Mouse (Mus musculus): ENCODE measurements around the gene Cpeb1. TPM values are rescaled to one million over a fixed set of nuclear protein-coding genes. Genes with fewer than 3 reads are reported as not detected.
A peak's percentile ranks its signal among the peaks of the same experiment; 100 is the strongest.

Gene Cpeb1
- total RNA-seq, 1 experiment, result 5.8 TPM

GRCm38 (mm10) chr7:81344544-81345446, 110.5 kb downstream of the Cpeb1 start, which contains the start of gene Rps17:
Rps17 (minus strand) TSS chr7:81345254.
- Histone ChIP-seq H3K9ac (ENCODE audit: insufficient read depth, low read depth, low read length, poor library complexity, severe bottlenecking) (peak within 1 kb of the TSS; percentile 100), H3K4me3 (ENCODE audit: insufficient read depth in 1 of 2, low read depth in 1 of 2, low read length in 2 of 2, poor library complexity in 1 of 2, severe bottlenecking in 1 of 2) (peak within 1 kb of the TSS; percentile 90 to 97), H3K4me1 (ENCODE audit: control insufficient read depth in 2 of 2, insufficient read depth in 2 of 2, low read length in 2 of 2, poor library complexity in 1 of 2) (peaks cover 0 to 3% of the 10 kb centered on the region in 2 experiments; a peak in 1 of 4 replicates), H3K36me3 (ENCODE audit: control insufficient read depth, insufficient read depth, low read length, poor library complexity, severe bottlenecking) (peaks cover 37% of the 10 kb centered on the region), H3K27ac (ENCODE audit: insufficient read depth, low read depth, low read length, poor library complexity, severe bottlenecking) (peak within 1 kb of the TSS; percentile 85), H3K9me3 (ENCODE audit: control insufficient read depth, insufficient read depth, low read depth, low read length) (no peaks in the 10 kb centered on the region)
- DNase-seq (ENCODE audit: low read depth, low spot score), result peak; percentile 83
- in situ Hi-C loops (cut with MboI; ENCODE audit: low sequenced_read_pairs in 2 of 2, unreplicated experiment in 2 of 2), result loop anchor here in 1 of 2 experiments (25.0 kb wide), 1 partner anchor 182 kb away; no protein-coding TSS in a partner anchor
- TF ChIP-seq CHD2 (IDR thresholded peaks at IDR 0.05; ENCODE audit: low read depth, low read length) (peak; percentile 89), ZC3H11A (IDR thresholded peaks at IDR 0.05; ENCODE audit: borderline replicate concordance, low read depth, low read length) (no peak), ZNF384 (IDR thresholded peaks at IDR 0.05; ENCODE audit: low read depth, low read length) (no peak), HCFC1 (IDR thresholded peaks at IDR 0.05; ENCODE audit: borderline replicate concordance, insufficient read depth, low read length) (peak; percentile 73; the same call in 1 of the 2 replicates), MAFK (IDR thresholded peaks at IDR 0.05; ENCODE audit: insufficient read depth, low read depth, low read length) (no peak)

- H3K36me3 ChIP-seq (ENCODE audit: control insufficient read depth, insufficient read depth, low read length, poor library complexity, severe bottlenecking), result peaks cover 39% of the 10 kb centered on the region
These were observed 111.4 kb downstream of the Cpeb1 start for GRCm38 (mm10) chr7:81343831-81344230.

GRCm38 (mm10) chr7:81343316-81343715, 111.9 kb downstream of the Cpeb1 start:
- in situ Hi-C loops (cut with MboI; ENCODE audit: low sequenced_read_pairs in 2 of 2, unreplicated experiment in 2 of 2), result loop anchor here in 1 of 2 experiments (25.0 kb wide), 1 partner anchor 181 kb away; no protein-coding TSS in a partner anchor
- Histone ChIP-seq H3K36me3 (ENCODE audit: control insufficient read depth, insufficient read depth, low read length, poor library complexity, severe bottlenecking) (peaks cover 40% of the 10 kb centered on the region), H3K9me3 (ENCODE audit: control insufficient read depth, insufficient read depth, low read depth, low read length) (no peaks in the 10 kb centered on the region)

More at GRCm38 (mm10) chr7:81343831-81344230, 111.4 kb downstream of the Cpeb1 start:
- in situ Hi-C loops (cut with MboI; ENCODE audit: low sequenced_read_pairs in 2 of 2, unreplicated experiment in 2 of 2), result loop anchor here in 1 of 2 experiments (25.0 kb wide), 1 partner anchor 182 kb away; no protein-coding TSS in a partner anchor
- H3K9ac ChIP-seq (ENCODE audit: insufficient read depth, low read depth, low read length, poor library complexity, severe bottlenecking), result peak overlapping the region; percentile 100
- no peak for DNase-seq (ENCODE audit: low read depth, low spot score)
- no peaks in the 10 kb centered on the region for H3K9me3 ChIP-seq (ENCODE audit: control insufficient read depth, insufficient read depth, low read depth, low read length)
- H3K4me3 ChIP-seq (ENCODE audit: insufficient read depth in 1 of 2, low read depth in 1 of 2, low read length in 2 of 2, poor library complexity in 1 of 2, severe bottlenecking in 1 of 2), result peak overlapping the region; percentile 90 to 97
- TF ChIP-seq ZNF384 (IDR thresholded peaks at IDR 0.05; ENCODE audit: low read depth, low read length) (no peak), HCFC1 (IDR thresholded peaks at IDR 0.05; ENCODE audit: borderline replicate concordance, insufficient read depth, low read length) (no peak), ZC3H11A (IDR thresholded peaks at IDR 0.05; ENCODE audit: borderline replicate concordance, low read depth, low read length) (no peak), CHD2 (IDR thresholded peaks at IDR 0.05; ENCODE audit: low read depth, low read length) (no peak), MAFK (IDR thresholded peaks at IDR 0.05; ENCODE audit: insufficient read depth, low read depth, low read length) (no peak)
- peaks cover 0 to 5% of the 10 kb centered on the region in 2 experiments; a peak in 1 of 4 replicates for H3K4me1 ChIP-seq (ENCODE audit: control insufficient read depth in 2 of 2, insufficient read depth in 2 of 2, low read length in 2 of 2, poor library complexity in 1 of 2)
- H3K27ac ChIP-seq (ENCODE audit: insufficient read depth, low read depth, low read length, poor library complexity, severe bottlenecking), result peak overlapping the region; percentile 85

GRCm38 (mm10) chr7:81342356-81343094, 112.7 kb downstream of the Cpeb1 start:
- TF ChIP-seq MAFK (IDR thresholded peaks at IDR 0.05; ENCODE audit: insufficient read depth, low read depth, low read length) (no peak), CHD2 (IDR thresholded peaks at IDR 0.05; ENCODE audit: low read depth, low read length) (no peak), ZNF384 (IDR thresholded peaks at IDR 0.05; ENCODE audit: low read depth, low read length) (no peak), HCFC1 (IDR thresholded peaks at IDR 0.05; ENCODE audit: borderline replicate concordance, insufficient read depth, low read length) (no peak), ZC3H11A (IDR thresholded peaks at IDR 0.05; ENCODE audit: borderline replicate concordance, low read depth, low read length) (no peak)
- no peaks in the 10 kb centered on the region for H3K9me3 ChIP-seq (ENCODE audit: control insufficient read depth, insufficient read depth, low read depth, low read length)
- DNase-seq (ENCODE audit: low read depth, low spot score), result no peak
- peaks cover 40% of the 10 kb centered on the region for H3K36me3 ChIP-seq (ENCODE audit: control insufficient read depth, insufficient read depth, low read length, poor library complexity, severe bottlenecking)
- H3K4me3 ChIP-seq (ENCODE audit: insufficient read depth in 1 of 2, low read depth in 1 of 2, low read length in 2 of 2, poor library complexity in 1 of 2, severe bottlenecking in 1 of 2), result peak overlapping the region; percentile 90 to 97
- in situ Hi-C loops (cut with MboI; ENCODE audit: low sequenced_read_pairs in 2 of 2, unreplicated experiment in 2 of 2), result loop anchor here in 1 of 2 experiments (25.0 kb wide), 1 partner anchor 180 kb away; no protein-coding TSS in a partner anchor
- H3K27ac ChIP-seq (ENCODE audit: insufficient read depth, low read depth, low read length, poor library complexity, severe bottlenecking), result peak overlapping the region; percentile 22; the same call in 1 of the 2 replicates
- peaks cover 0 to 12% of the 10 kb centered on the region in 2 experiments; a peak in 1 of 4 replicates for H3K4me1 ChIP-seq (ENCODE audit: control insufficient read depth in 2 of 2, insufficient read depth in 2 of 2, low read length in 2 of 2, poor library complexity in 1 of 2)
- peak overlapping the region; percentile 100 for H3K9ac ChIP-seq (ENCODE audit: insufficient read depth, low read depth, low read length, poor library complexity, severe bottlenecking)

More at GRCm38 (mm10) chr7:81343316-81343715, 111.9 kb downstream of the Cpeb1 start:
- Histone ChIP-seq H3K9ac (ENCODE audit: insufficient read depth, low read depth, low read length, poor library complexity, severe bottlenecking) (peak overlapping the region; percentile 100), H3K27ac (ENCODE audit: insufficient read depth, low read depth, low read length, poor library complexity, severe bottlenecking) (peak overlapping the region; percentile 22; the same call in 1 of the 2 replicates), H3K4me3 (ENCODE audit: insufficient read depth in 1 of 2, low read depth in 1 of 2, low read length in 2 of 2, poor library complexity in 1 of 2, severe bottlenecking in 1 of 2) (peak overlapping the region; percentile 90 to 97), H3K4me1 (ENCODE audit: control insufficient read depth in 2 of 2, insufficient read depth in 2 of 2, low read length in 2 of 2, poor library complexity in 1 of 2) (peaks cover 0 to 7% of the 10 kb centered on the region in 2 experiments; a peak in 1 of 4 replicates)
- TF ChIP-seq ZNF384 (IDR thresholded peaks at IDR 0.05; ENCODE audit: low read depth, low read length) (no peak), CHD2 (IDR thresholded peaks at IDR 0.05; ENCODE audit: low read depth, low read length) (no peak), ZC3H11A (IDR thresholded peaks at IDR 0.05; ENCODE audit: borderline replicate concordance, low read depth, low read length) (no peak)
- DNase-seq (ENCODE audit: low read depth, low spot score), result no peak
